Mouse (Mus musculus) thymus, postnatal 0 days (tissue): Measurements from ENCODE around the gene 1700024P04Rik. TPM values are rescaled to one million over a fixed set of nuclear protein-coding genes. Genes with fewer than 3 reads are reported as not detected.

Experiments used
- DNase-seq: peaks from one replicate; pipeline ENCODE4 v3.0.0-alpha.2; 2015; ENCODE audit warnings: low spot score
- polyA plus RNA-seq: library from polyadenylated mRNA; unstranded; fragments of >200 nt; fragmentation: Nextera tagmentation; extraction: Ambion mirVana; gene quantifications from 2 replicates; pipeline ENCODE4 v1.2.1, GENCODE M21; 2015

1700024P04Rik gene
- polyA plus RNA-seq, 1 experiment from 2014 or later, result not detected

DNA sequence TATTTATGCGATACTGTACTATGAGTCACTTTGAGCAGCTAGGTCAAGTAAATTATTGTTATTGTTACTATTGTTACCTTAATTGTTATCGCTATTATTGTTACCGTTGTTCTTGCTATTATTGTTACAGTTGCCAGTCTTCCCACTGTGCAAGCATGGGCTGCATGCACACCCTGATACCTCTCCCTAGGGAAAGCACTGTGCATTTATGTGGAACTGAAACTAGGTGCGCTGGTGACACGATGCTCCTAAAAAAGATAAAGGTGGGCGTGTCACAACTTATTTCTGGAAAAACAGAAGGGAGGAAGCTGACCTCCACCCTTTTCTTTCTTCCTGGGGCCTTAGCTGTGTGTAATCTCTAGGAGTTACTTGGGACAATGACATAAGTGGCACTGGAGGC lies 16.4 kb downstream of the 1700024P04Rik start:
- no peak for DNase-seq

DNA sequence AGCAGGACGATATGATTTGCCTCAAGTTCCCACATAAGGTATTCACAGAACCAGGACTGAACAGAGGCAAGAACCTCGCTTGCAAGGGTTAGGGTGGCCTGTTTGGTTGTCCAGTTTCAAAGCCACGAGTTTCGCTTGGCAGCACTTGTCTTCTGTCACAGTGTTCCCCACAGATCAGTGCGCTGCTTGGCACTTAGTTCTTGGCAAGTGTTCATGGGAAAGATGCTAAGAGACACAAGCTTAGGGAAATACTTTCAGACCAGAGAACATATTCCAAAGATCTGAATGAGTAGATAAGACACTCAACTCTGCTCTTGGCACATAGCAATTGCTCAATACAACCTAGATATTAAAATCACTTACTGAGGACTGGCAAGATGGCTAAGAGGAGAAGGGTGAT lies 17.8 kb downstream of the 1700024P04Rik start:
- DNase-seq, result no peak

DNA sequence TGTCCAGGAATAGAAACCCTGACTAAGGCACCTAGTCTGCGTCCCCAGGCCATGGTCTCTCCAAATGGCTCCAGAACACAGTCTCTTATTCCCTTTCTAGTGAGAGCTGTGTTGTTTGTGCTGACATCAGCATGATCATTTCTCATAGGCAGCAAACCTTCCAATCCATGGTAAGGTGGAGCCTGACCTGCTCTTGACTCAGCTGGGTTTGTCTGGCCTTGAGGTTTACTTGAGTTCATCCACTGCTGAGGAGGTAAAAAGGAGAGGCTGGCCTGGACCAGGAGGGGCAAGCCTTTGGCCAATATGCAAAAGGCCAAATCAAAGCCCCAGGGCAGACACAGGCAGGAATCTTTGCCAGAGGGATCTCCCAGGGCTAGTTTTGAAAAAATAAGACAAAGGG lies 20.8 kb downstream of the 1700024P04Rik start:
- no peak for DNase-seq

DNA sequence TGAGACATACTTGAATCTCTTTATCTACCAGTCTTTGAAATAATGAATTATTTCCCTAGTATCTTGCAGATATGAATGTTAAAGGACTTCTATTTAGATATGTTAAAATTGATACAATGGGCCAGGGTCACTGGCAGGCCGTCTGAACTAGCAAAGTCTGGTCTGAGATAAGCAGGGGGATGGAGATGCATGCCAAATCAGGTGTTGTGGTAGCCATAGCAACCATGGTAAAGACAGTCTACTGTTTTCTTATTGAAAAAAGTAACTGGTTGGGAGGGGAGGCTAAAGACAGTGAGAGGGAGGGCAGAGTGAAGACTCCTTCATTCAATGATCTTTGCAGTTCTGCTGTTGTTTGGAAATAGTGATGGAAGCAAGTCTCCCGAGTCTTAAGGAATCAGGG lies 26.2 kb downstream of the 1700024P04Rik start:
- no peak for DNase-seq

DNA sequence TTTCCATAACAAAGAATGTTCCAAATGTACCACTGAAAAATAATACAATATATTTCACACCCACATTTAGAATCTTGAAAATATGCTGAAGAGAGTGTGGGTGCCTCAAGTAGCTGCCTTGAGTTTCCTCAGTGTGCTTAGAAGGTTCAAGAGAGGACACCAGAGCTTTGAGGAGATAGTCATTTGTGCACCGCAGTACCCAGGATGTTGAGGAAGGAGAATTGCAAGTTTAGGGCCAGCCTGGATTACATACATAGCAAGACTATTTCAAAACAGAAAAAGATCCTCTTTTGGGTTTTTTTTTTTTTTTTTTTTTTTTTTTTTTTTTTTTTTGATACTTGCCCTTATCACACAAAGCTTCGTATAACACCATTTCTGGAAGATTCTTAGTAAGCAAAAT lies 28.2 kb downstream of the 1700024P04Rik start:
- no peak for DNase-seq

DNA sequence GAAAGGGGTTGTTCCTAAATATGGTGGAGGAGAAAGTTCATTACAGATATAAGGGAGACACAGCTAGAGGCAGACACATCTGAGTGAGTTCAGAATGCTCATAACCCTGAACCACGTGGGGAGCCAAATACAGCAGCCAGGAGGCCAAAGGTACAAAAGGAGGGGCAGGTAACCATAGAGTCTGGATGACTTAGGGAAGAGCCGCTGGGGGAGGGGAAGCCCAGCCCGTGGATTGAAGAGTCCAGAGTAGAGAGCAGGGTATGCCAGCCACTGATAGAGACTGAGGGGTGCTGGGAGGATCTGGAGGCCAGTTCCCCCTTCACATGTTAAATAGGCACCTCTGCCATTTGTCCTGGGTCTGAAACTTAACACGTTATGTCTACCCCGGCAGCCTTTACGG lies 28.7 kb downstream of the 1700024P04Rik start:
- no peak for DNase-seq

DNA sequence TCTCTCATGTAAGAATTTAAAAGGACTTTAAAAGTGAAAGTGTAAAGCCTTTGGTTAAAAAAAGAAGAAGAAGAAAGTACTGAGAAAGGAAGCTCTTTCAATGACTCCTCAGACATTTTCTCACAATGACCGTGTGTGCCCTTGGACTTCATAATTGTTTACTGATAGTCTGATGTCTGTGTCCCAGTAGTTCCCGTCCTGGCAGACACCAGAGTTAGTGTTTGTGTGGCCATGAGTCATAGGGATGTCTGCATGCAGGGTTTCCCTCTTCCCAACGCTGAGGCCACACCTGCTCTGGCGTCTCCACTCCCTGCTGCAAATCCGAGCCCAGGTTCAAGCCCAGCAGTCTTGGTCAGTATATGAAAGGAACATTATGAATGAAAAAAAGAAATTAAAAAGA lies 29.1 kb downstream of the 1700024P04Rik start:
- DNase-seq, result no peak

DNA sequence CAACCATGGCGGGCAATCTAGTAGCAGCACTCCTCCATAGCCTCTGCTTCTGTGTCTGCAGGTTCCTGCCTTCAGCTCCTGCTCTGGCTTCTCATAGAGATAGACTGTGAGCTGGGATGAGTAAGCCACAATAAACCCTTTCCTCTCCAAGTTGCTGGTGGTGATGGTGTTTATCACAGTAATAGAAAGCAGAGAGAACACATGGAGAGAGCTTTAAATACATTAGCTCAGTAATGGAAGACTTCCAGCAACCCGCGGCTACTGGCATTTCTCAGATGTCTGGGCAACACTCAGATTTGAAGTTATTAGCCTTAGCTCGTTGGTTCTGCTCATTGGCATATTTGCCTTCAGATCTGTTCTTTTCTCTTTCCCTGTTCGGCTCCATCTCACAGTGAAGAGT lies 30.5 kb downstream of the 1700024P04Rik start:
- no peak for DNase-seq

DNA sequence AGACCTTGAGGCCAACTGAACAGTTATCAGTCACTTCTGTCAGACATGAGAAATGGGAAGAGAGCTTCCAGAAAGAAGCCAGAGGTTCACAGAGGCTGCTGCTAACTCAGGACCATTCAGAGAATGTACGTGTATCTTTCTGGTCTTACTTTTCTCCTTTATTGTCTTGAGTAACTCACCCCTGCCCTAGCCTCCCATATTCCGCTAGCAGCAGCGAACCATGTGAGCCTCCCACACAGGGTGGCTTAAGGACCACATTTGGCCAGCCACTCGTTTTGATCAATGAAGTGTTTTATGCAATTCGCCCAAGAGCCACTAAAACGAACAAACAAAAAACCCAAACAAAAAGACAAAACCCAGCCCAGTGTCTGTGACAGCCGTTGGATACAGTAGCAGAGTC lies 32.4 kb downstream of the 1700024P04Rik start:
- no peak for DNase-seq

DNA sequence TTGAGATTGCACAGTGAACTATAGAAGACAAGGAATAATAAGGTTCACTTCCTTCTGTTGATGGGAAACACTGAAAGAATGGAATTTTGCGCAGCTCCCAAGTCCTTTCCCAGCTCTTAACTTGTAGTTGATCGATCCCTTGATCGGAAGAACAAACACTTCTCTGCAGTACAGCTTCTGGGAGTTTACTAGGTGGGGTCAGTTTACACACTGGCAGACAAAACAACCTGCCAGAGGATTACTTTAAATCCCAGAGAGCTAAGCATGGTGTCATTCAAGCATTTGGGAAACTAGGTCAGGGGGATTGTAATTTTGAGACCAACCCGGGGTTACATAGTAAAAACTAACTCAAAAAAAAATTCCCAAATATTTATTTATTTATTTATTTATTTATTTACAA lies 36.2 kb downstream of the 1700024P04Rik start:
- no peak for DNase-seq

DNA sequence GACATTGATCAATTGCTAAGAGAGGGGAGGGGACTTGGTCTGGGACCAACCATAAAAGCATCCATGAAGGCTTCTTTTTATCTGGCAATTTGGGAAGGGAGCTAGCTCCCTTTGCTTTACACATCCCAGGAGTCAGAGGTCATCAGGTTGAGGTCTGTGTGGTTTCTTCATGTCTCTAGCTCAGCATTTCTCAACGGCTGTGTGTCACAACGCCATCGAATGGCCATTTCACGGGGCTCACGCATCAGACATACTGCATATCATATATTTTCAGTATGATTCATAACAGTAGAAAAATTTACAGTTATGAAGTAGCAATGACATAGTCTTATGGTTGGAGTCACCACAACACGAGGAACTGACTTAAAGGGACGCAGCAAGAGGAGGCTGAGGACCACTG lies 37.9 kb downstream of the 1700024P04Rik start:
- no peak for DNase-seq

DNA sequence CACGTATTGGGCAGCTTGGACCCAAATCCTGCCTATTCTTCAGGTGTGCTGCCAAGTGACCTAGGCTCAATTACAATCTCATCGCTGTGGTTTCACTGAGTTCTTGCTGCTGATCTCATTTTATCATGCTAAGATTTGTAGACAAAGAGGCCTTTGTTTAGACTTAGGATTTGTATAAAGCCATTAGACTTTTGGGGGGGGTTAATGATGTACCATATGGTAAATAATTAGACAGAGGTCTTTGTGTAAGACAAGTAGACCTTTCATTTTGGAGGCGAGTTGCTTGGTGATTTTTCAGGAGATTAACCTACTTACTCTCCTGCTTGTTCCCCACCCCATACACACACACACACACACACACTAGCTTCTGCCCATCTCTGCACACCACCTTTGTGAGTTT lies 38.5 kb downstream of the 1700024P04Rik start:
- DNase-seq, result no peak

DNA sequence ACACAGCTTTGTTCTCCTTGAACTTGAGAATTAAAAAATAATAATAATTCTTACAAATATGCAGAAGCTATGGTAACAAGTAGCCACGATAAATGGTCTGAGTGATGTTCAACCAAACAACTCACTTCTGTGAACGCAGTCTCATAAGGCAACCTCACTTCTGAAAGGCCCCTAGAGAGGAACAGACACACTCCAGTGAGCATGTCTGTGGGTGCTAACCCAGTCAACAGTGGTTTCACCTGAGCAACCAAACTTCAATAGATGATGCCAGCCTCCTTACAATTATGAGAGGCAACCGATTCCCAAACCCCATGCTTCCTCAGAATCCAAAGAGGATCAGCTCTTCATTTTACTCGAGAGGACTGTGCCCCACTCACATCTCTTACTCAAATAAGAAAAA lies 39.0 kb downstream of the 1700024P04Rik start:
- no peak for DNase-seq

DNA sequence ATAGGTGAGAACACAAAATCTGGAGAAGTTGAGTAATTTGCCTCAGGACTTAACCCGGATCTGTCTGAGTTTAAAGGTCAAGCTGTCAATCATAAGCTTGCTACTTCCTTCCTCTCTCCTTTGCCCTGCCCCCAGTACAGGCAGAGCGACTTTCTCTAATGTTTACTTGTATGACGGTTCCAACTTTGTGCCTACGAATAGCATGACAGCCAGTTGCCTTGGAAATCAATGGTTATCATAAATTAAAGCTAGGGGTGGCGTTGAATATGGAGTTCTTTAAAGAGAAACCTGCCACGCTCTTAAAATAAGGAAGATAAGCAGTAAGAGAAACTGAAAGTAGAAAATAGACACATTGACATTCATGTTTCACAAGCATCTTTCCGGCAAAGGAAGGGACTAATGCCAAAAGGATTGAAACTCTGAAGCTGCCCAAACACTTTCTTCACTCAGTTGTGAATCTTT lies 39.7 kb downstream of the 1700024P04Rik start:
- DNase-seq, result peak; percentile 61

DNA sequence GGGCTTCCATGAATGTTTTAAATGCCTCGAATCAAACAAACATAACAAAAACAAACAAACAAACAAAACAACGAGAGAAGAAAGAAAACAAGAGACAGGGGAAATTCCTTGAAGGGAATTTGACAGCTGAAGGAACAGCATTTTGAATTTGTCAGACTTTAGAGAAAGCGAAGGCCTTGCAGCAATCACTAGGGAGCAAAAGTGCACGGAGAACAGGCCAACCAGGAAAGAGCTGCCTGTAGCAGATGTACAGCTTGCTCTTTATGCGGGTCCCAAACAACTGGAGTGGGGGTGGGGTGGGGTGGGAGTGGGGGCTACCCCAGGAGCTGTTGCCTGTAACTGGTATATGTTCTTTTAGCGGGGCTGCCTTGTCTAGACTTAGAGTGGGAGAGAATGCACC lies 42.0 kb downstream of the 1700024P04Rik start:
- DNase-seq, result no peak

DNA sequence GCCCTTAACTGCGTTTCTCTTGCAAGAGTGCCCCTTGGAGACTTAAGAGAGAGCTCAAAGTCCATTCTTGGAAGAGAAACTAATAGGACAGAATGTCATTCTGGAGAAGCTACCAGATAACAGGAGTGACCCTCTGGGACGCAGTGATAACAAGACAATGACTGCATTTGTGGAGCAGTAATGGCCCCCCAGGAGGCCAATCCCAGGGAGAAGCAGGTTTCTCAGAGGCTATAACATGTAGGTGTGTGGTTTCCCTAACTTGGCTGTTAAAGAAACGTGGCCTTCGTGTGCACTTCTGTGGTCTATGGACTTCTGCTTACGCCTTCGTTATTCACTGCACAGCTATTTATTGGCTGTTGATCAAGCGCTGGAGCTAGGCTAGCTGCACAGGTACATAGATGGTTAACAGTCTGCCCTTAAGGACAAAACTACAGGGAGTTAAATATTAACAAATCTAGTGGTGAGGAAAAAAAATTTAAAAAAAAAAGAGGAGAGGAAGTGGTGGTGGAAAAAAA lies 42.5 kb downstream of the 1700024P04Rik start:
- DNase-seq, result no peak

DNA sequence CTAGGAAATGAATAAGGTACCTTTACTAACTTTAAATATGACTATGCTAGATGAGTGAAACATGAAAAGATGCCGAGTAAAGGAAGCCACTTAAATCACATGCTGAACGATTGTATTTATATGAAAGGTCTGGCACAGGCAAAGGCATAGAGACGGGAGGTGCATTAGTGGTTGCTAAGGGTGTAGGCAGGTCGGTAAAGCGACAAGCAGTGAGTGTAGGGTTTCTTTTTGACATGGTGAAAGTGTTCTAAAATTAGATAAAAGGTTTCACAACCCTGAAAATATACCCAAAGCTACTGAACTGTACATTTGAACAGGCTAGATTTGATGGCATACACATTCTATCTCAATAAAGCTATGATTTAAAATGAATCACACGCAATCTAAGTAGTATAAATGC lies 47.3 kb downstream of the 1700024P04Rik start:
- DNase-seq, result no peak

Other genes starting within 250 kb of the 1700024P04Rik start
- 14.5 and 16.9 TPM in 2 replicates for gene Fcho2, start 169.1 kb downstream of the 1700024P04Rik start, polyA plus RNA-seq
- gene Tnpo1, start 58.2 kb downstream of the 1700024P04Rik start, polyA plus RNA-seq, result 33.8 and 37.8 TPM in 2 replicates
- 0.27 and 0.55 TPM in 2 replicates for gene Zfp366, start 200.3 kb upstream of the 1700024P04Rik start, polyA plus RNA-seq